Mouse (Mus musculus): ENCODE data around the gene Myo6. TPM values are rescaled to one million over a fixed set of nuclear protein-coding genes. Genes with fewer than 3 reads are reported as not detected.

Myo6 gene
- total RNA-seq, 2 experiments from 2014 or later = 32.2 to 56.4 TPM

DNA sequence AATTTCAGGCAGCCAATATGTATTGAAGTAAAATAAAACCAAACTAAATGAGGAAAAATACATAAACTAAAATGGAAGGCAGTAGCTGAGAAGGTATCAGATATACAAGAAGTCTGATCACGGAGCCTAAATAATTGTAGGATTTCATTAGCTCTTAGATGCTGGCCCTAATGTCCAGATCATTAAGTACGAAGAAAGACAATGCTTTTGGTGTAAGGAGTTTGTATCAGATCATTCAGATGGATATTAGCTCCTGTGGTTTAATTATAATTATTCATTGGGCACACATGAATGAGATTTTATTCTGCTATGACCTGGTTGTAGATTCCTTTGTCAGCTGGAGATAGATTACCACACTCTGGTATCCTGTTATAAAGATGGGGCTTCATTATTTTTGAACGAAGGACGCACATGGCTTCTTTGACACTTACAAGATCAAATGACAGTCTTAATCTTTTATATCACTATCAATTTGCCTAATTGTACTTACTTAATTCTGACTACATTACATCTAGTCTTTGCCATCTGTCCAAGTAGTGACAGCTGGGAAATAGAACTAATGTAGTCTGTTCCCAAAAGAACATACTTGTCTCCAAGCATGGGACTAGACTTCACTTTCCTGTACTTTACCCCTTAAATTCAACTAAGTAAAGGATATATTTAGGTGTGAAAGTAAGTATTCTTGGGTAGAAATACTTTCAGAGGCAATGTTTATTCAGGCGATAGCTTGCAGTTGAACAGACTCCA, 61.9 kb downstream of the Myo6 start:
- DNase-seq (ENCODE audit: low spot score in 2 of 2) = no peak

DNA sequence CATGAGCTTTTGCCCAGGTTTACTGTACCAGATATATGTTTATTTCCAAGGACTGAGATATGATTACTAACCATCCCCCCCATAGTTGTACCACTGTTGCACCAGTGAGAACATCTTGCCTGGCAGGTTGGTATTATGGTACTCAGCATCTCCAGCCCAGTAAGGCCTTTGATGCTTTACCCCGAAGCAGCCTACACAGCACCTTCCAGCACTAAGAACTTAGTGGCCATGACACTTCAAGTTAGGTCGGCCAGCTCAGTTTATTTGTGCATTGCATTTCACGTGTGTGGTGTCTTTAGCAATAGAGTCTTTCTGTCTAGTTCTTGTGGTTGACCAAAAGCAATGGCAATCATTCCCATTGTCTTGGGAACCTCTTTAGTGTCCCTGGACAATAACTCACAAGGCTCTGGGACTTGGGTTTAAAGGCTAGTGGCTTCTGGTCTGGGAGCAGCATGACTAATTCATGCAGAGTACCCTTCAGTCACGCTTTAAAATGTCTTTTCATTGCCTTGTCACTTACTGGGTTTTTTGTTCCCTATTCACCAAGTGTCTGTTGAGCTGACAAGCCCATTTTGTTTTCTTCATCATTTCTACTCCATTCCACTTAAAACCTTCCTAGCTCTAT, 69.1 kb downstream of the Myo6 start:
- no peak for DNase-seq (ENCODE audit: low spot score in 2 of 2)

DNA sequence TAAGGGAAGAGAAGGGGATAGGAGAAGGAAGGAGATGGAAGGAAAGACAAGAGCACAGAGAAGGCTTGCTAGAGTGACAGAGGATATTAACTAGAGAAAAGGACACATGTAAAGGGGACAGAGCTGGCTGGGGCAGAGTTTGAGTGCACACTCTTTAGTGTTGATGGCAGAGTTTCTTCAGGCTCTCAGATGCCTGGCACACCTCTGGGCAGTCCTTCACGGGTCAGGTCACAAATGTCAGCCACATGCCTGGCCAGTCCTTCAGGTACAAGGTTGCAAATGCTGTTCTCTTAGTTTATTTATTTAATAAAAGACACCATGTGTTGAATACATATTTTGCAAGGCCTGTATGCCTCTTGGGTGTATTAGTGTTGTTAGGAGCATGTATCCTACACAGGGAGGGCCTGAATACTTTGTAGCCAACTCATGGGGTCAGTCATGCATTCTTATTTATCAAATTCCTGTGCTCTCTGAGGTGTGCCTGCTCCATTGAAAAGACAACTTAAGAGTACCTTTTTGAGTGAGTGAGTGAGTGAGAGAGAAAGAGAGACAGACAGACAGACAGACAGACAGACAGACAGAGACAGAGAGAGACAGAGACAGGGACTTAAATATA, 72.5 kb downstream of the Myo6 start:
- DNase-seq (ENCODE audit: low spot score in 2 of 2) = no peak

DNA sequence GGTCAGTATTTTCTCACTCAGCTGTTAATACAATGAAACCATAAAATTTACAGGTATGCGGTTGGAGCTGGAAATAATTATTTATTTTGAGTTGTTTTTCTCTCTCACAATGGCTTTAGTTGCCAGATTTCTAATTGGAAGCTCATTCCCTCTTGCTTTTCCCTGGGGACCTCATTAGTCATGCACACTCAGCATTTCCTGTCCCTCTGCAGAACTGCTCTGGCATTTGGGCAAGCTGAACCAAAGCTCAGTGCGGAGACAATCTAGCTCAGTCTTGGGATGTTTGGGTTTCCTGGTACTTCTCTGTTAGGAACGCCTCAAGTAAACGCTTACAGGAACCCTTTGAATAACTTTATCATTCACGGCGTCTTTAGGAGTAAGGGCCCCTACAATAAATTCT, 76.9 kb downstream of the Myo6 start:
- no peak for DNase-seq (ENCODE audit: low spot score in 2 of 2)

DNA sequence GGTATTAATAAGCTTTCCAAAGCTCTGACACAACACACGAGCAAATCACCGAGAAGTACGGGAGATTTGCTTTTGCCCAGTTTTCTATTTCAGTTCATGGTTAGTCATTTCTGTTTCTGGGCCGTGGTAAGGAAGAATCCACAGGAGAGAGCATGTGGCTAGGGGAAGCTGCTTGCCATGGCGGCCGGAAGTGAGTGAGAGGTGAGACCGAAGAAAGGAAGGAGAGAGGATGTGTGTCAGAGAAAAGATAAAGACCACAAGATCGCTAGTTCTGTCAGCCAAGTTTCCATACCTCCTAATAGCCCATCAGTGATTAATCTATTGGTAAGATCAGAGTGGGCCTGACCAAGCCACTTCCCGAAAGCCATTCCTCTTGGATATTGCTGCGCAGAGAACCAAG, 87.3 kb downstream of the Myo6 start:
- no peak for DNase-seq (ENCODE audit: low spot score in 2 of 2)

DNA sequence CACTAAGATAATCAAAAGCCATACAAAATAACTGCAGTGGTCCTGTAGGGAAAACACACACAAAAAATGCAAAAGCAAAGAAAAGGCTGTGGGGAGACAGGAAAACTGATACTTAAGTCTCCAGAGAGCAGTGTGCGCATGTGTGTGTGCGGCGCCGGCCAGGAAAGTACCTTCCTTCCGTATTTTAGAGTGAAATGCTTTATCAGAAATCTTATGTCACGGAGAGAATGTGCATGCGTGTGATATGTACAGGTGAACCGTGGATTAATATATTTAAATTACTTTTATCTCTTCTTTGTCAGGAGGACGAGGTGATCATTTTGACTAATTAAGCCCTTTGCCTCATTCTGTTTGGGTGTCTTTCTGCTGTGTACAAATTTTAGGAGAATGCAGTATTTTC, 88.4 kb downstream of the Myo6 start:
- no peak for DNase-seq (ENCODE audit: low spot score in 2 of 2)

DNA sequence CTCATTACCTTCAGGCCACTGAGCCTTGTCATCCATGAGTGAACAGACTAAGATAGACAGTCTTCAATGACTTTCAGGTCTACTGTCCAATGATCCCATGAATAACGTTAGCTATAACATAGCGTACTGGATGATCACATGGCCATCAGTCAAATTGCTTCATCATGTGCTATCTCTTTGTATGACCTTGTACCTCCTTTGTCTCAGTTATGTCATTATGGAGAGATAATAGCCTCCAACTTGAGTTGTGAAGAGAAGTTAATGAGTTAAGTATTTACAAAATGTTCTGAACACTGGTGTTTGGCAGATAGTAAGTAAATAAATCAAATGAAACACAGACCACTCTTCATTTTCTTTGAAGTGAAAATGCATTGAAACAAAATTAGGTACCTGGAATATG, 91.7 kb downstream of the Myo6 start:
- DNase-seq (ENCODE audit: low spot score in 2 of 2) = no peak

DNA sequence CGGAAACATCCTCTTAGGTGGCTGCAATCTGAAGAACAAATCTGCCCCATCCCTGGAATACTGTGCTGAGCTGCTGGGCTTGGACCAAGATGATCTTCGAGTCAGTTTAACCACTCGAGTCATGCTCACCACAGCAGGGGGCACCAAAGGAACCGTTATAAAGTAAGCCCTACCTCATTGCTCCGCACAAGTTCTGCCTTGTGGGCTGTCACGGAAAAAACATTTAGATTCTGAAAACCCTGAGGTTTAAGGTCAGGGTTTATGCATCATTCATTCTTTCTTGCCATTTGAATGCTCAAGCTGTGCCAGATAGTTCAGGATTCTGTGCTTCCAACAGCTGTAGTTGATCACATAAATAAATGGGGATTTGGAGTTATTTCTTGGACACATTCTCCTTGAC, 93.6 kb downstream of the Myo6 start:
- DNase-seq (ENCODE audit: low spot score in 2 of 2) = no peak

DNA sequence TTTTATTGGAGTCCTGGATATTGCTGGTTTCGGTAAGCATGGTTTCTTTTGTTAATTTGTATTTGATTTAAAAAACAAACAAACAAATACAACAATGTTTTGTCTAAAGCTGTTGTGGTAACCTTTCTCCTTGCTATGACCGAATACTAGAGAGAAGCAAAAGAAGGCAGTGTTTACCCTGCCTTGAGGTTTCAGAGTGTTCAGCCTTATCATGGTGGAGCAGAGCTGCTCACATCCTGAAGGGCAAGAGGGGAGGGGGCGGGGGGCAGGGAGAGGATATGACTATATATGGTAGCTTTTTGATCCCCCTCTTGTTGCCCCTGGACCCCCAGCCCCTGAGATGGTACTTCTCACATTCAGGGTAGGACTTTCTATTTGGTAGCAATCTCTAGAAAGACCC, 96.1 kb downstream of the Myo6 start:
- DNase-seq (ENCODE audit: low spot score in 2 of 2) = no peak

DNA sequence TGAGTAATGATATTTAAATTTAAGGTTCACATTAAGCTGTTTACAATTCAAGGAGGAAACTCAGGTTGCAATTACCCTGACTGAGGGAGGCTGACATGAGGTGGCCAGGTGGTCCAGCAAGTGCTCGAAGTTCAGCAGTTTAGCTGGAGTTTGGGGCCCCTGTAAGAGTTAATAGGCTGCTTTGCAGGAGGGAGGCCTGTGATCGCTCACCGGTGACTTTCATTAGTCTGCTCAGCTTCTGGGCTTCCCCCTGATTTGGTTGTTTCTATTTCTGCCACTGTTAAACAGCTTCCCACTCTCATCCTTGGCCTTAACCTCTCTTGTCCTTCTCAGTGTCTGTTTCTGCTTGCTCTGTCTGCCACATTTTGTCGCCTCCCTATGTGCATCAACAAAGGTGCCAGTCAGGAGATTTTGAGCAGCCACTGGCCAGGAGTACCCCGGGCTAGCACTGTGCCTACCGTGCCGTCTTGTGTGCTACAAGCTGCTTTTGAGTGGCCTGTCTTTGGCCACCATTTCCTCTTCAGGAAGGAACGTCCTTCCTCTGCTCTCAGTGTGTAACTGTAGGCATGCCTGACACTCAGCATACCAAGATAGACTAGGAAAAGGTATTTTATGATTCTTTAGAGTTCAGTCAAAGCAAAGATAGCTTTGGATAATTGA, 97.7 kb downstream of the Myo6 start:
- no peak for DNase-seq (ENCODE audit: low spot score in 2 of 2)

DNA sequence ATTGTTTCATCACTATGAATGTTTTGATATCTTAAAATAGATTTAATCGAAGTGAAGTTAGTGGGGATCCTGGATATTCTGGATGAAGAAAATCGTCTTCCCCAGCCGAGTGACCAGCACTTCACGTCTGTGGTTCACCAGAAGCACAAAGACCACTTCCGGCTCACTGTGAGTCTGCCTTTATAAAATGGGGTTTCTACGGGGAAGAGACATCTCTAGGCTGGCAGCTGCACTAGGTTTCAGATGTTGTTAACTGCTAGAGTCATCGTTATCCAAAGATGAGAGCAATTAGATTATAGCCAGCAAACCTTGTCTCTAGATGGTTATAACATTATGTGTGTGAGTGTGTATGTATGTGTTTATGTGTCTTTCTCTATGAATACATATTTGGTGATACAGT, 101.3 kb downstream of the Myo6 start:
- no peak for DNase-seq (ENCODE audit: low spot score in 2 of 2)

DNA sequence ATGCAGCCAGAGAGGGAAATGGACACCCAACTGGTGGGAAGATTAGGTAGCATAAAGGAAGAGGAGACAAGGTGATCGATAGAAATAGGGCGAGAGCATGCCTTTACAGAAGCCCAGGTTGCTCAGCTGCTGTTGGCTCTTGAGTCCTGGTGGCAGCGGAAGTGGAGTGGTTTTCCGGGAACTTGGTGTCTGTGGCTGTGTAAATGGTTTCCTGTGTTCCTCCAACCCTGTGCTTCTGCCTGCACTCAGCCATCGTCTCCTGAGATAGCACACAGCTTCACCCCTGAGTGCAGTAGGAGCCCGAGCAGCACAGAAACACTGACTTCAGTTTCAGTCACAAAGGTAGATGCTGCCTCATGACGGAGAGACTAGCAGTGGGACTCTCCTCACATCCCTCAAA, 101.7 kb downstream of the Myo6 start:
- DNase-seq (ENCODE audit: low spot score in 2 of 2) = no peak

DNA sequence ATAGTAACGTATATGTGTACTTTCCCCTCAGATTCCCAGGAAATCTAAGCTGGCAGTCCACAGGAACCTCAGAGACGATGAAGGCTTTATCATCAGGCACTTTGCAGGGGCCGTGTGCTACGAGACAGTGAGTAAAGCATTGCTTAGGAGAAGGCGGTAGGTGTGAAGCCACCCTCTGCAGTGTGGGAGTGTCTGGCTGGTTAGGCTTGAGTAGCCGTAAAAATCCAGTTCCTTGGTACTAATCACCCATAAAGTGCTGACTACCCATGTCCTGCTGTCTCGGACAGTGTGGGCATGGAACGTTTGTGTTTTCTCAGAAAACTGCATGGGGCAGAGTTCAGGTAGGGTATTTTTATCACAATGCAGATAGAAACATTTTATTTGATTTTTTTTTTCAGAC, 104.8 kb downstream of the Myo6 start:
- no peak for DNase-seq (ENCODE audit: low spot score in 2 of 2)

DNA sequence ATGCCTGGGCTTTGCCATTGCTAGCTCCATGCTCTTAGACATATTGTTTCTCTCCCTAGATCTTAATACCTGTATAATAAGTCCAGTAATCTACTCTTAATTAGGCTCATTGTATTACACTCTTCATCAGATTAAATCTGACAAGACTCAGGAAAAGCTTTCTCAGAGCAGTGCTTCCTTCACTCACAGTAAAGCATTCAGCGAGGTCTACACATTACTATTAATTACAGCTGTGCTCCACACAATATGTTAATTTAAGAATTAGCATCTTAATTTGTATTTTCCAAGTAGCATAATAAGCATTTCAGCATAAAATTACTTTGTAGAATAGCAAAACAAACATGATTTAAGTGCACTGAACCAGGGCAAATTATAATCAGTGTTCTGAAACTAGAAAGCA, 108.1 kb downstream of the Myo6 start:
- no peak for DNase-seq (ENCODE audit: low spot score in 2 of 2)

DNA sequence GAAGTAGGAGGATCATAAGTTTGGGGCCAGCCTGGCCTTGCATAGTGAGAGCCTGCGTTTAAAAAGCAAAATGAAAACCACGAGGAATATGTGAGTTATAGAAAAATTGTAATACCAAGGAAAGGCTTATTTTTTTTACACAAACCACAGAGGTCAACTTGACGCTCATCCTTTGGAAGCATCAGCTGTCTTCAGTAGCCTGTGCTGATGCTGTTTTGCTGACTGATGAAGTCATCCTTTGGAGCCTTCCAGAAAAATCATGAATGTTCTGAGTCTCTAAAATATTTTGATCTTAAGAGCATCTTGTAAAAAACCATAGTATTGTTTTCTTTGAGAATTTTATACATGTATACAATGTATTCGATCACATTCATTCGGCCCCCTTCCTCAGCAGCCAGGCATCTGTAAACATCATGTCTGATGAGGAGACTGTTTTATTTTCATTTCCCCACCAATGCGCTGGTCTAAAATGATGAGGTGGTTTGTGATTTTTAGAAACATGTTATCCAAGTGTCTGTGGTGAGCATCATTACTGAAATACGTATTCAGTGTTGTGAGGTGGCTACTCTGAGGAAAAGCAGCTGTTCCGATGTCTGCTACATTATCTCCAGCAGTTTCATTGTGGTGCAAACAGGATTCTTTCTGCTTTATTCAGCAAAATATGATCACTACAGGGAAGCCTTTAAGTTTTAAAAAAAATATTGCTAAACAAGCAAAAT, 110.4 kb downstream of the Myo6 start:
- DNase-seq (ENCODE audit: low spot score in 2 of 2) = no peak

DNA sequence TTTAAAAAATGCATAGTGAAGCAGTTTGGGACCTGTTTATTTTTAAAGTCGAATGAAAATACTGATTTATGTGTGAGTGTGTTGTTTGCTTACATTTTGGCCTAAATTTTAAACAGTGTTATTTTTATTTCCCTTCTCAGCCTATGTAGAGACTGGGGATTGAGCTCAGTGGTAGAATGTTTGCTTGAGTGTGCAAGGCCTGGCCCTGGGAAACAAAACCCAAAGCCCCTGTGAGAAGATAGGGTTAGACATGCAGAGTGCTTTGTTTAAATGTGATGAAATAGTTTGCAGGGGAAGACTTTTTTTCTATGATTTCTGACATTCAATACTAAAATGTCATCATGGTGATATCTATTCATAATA, 110.9 kb downstream of the Myo6 start:
- no peak for DNase-seq (ENCODE audit: low spot score in 2 of 2)

DNA sequence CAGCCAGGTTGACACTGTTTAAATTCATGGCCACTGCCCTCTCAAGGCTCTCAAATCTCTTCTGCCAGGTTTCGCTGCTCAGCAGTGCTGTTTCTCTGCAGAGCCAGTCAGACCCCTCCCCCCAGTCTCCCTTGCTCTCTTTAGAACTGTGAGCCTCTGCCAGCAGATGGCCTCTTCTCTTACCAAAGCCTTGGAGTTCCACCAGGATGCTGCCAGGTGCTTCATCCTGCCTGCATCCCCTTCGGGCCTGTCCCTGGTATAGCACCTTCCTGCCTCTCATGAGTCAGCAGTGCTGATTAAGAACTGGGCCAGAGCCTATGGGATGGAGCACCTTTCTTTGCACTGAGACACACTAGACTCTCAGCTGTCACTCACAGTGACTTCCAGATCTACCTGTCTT, 112.3 kb downstream of the Myo6 start:
- DNase-seq (ENCODE audit: low spot score in 2 of 2) = no peak

DNA sequence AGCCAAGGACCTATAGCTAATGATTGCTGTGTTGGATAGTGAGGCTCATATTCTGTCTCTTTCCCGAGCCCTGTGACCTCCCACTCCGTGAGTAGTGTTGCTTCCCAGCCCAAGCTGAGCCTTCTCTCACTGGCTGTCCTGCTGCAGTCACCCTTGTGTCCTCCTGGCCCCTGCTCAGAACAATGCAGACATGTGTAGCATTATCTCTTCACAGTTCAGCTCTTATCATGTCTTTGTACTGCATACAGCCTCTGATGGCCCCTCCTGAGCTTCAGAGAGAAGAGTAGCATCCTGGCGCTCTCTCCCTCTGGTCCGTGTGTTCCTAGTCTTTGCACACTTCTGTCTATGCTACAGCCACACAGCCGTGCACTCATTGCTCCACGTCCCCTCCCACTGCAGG, 112.9 kb downstream of the Myo6 start:
- DNase-seq (ENCODE audit: low spot score in 2 of 2) = no peak

DNA sequence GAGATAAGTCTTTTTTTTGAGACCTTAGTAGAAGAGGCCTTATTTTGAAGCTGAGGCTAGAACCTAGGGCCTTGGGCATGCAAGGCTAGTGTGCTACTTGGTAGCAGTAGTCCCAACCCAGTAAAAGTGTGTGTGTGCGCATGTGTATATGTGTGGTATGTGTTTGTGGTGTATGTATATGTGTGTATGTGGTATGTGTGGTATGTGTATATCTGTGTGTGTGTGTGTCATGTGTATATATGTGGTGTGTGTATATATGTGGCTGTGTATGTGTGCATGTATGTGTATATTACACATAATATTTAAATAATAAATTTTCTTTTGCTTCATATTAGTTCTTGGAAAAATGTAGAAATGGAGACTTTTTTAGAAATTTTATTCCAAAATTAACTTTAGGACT, 115.9 kb downstream of the Myo6 start:
- DNase-seq (ENCODE audit: low spot score in 2 of 2) = no peak

DNA sequence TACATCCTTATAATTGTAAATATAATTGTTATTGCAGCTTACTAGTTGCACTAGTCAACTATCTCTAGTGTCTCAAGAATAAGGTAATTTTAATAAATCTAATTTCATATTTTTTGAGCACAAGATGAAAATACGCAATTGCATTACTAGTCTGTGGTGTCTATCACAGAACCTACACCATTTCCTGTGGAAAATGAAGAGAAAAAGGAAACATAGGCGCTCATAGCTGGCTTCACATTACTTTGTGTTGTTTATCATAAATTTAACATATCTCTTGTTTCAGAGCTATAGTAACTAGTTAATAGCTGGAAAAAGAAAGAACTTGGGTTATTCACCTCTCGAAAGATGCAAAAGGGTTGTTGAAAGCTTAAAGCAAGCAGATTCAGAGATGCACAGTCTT, 117.6 kb downstream of the Myo6 start:
- no peak for DNase-seq (ENCODE audit: low spot score in 2 of 2)

DNA sequence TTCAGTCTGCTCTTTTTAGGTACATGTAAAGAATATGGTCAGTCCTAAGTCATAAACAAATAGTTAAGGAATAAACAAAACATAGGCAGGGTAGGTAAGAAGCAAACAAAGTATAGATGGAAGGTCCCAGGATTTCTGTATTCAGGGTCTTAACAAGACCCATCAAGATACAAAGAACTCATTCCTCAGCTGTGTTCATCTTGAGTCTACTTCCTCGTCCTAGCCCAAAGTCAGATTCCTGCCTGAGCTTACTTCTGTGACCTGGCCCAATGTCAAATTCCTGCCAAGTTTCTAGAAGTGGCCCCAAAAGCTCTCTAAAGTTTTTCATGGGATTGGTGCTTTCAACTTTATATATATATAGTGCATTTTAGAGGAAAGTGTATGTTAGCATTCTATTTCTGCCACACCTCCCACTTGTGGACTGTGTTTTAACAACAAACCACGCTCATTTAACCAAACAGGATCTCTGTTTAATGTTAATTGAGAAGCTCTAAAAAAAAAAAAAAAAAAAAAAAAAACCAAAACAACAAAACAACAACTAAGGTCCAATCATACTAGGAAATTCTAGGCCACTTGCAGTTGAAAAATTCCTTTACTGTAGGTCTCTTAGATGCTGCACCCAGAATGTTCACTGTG, 119.8 kb downstream of the Myo6 start:
- no peak for DNase-seq (ENCODE audit: low spot score in 2 of 2)

All from adrenal gland, postnatal 4 days (tissue).